Mouse (Mus musculus) brain, embryonic 14.5 days (tissue): ENCODE measurements around the gene Aldh2.

Experiments
- CTCF ChIP-seq: fragments of 200-500 bp; IDR thresholded peaks from 2 replicates; pipeline ENCODE4 v1.5.1; 2012; ENCODE audit warnings: inconsistent platforms, mild to moderate bottlenecking, moderate library complexity, borderline replicate concordance; ENCODE audit not compliant: insufficient read depth, insufficient read length; ENCODE audit errors: extremely low read depth
- POLR2A ChIP-seq: fragments of 200-500 bp; IDR thresholded peaks from 2 replicates; pipeline ENCODE4 v1.6.1; 2012; ENCODE audit warnings: mild to moderate bottlenecking, inconsistent platforms, borderline replicate concordance; ENCODE audit not compliant: poor library complexity, insufficient read depth, insufficient read length, severe bottlenecking; ENCODE audit errors: extremely low read depth

DNA sequence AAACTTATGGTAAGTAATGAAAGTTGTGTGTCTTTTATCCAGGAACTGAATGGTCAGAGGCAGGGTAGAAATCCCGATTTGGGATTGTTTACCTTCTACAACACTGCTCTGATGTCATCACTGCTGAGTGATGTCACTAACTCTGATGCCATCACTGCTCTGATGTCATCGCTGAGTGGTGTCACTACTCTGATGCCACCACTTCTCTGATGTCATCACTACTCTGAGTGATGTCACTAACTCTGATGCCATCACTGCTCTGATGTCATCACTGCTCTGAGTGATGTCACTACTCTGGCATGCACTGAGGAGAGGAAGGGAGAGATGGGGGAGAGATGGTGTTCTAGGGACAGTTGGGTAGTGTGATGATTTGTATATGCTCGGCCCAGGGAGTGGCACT lies 31.2 kb downstream of the Aldh2 start:
- TF ChIP-seq CTCF = no peak
- TF ChIP-seq POLR2A = no peak
